Mouse (Mus musculus): Measurements from ENCODE around the gene Hecw2. TPM values are rescaled to one million over a fixed set of nuclear protein-coding genes. Genes with fewer than 3 reads are reported as not detected.

Gene Hecw2
- total and polyA plus RNA-seq, 2 experiments from 2014 or later: 6.2 to 22.2 TPM

- ATAC-seq (ENCODE audit: low FRiP score): no peak
- no peak for TF ChIP-seq CTCF (IDR thresholded peaks at IDR 0.05)
- 49% methylated on average over 1 of the region's 1 CpGs for WGBS
Observed at GRCm38 (mm10) chr1:54065434-54065833, 129.5 kb downstream of the Hecw2 start.

GRCm38 (mm10) chr1:54061078-54061477, 133.9 kb downstream of the Hecw2 start:
- H3K9me3 ChIP-seq (ENCODE audit: low read length): no peaks in the 10 kb centered on the region
- no peaks in the 10 kb centered on the region for H3K36me3 ChIP-seq (ENCODE audit: insufficient read depth, low read length)
- H3K4me1 ChIP-seq (ENCODE audit: insufficient read depth, low read length): no peaks in the 10 kb centered on the region
- H3K27me3 ChIP-seq (ENCODE audit: insufficient read depth, low read length): no peaks in the 10 kb centered on the region
- no peak overlapping the region for H3K9ac ChIP-seq (replicated peaks; ENCODE audit: low read length, poor library complexity, severe bottlenecking)
- TF ChIP-seq CTCF (IDR thresholded peaks at IDR 0.05): no peak
- ATAC-seq (ENCODE audit: low FRiP score): no peak
- DNase-seq (ENCODE audit: low spot score): no peak
- no peak overlapping the region for H3K4me3 ChIP-seq (ENCODE audit: low read depth, low read length)
- H3K27ac ChIP-seq (ENCODE audit: low read depth, low read length): no peak overlapping the region
- H3K4me2 ChIP-seq (ENCODE audit: low read depth, low read length, poor library complexity, severe bottlenecking): no peak overlapping the region
- 95% methylated on average over 2 of the region's 2 CpGs for WGBS

More at GRCm38 (mm10) chr1:54065434-54065833, 129.5 kb downstream of the Hecw2 start:
- no peaks in the 10 kb centered on the region for H3K9me3 ChIP-seq (ENCODE audit: low read length)
- no peak overlapping the region for H3K27ac ChIP-seq (ENCODE audit: low read depth, low read length)
- no peak overlapping the region for H3K4me2 ChIP-seq (ENCODE audit: low read depth, low read length, poor library complexity, severe bottlenecking)
- H3K4me3 ChIP-seq (ENCODE audit: low read depth, low read length): no peak overlapping the region
- DNase-seq (ENCODE audit: low spot score): no peak
- H3K9ac ChIP-seq (replicated peaks; ENCODE audit: low read length, poor library complexity, severe bottlenecking): no peak overlapping the region
- no peaks in the 10 kb centered on the region for H3K27me3 ChIP-seq (ENCODE audit: insufficient read depth, low read length)
- no peaks in the 10 kb centered on the region for H3K36me3 ChIP-seq (ENCODE audit: insufficient read depth, low read length)
- H3K4me1 ChIP-seq (ENCODE audit: insufficient read depth, low read length): no peaks in the 10 kb centered on the region

- H3K27me3 ChIP-seq (ENCODE audit: insufficient read depth, low read length): no peaks in the 10 kb centered on the region
- H3K27ac ChIP-seq (ENCODE audit: low read depth, low read length): no peak overlapping the region
- DNase-seq (ENCODE audit: low spot score) (no peak), ATAC-seq (ENCODE audit: low FRiP score) (no peak)
- no peak for TF ChIP-seq CTCF (IDR thresholded peaks at IDR 0.05)
- 88% methylated on average over 1 of the region's 1 CpGs for WGBS
- H3K36me3 ChIP-seq (ENCODE audit: insufficient read depth, low read length): no peaks in the 10 kb centered on the region
- no peaks in the 10 kb centered on the region for H3K9me3 ChIP-seq (ENCODE audit: low read length)
- no peak overlapping the region for H3K4me2 ChIP-seq (ENCODE audit: low read depth, low read length, poor library complexity, severe bottlenecking)
- no peaks in the 10 kb centered on the region for H3K4me1 ChIP-seq (ENCODE audit: insufficient read depth, low read length)
- H3K4me3 ChIP-seq (ENCODE audit: low read depth, low read length): no peak overlapping the region
- H3K9ac ChIP-seq (replicated peaks; ENCODE audit: low read length, poor library complexity, severe bottlenecking): no peak overlapping the region
Observed at GRCm38 (mm10) chr1:54059731-54060130, 135.2 kb downstream of the Hecw2 start.

- no peaks in the 10 kb centered on the region for H3K27me3 ChIP-seq (ENCODE audit: insufficient read depth, low read length)
- no peak for TF ChIP-seq CTCF (IDR thresholded peaks at IDR 0.05)
Observed at GRCm38 (mm10) chr1:54052771-54053170, 142.2 kb downstream of the Hecw2 start.

GRCm38 (mm10) chr1:54046923-54047322, 148.0 kb downstream of the Hecw2 start:
- Histone ChIP-seq H3K36me3 (ENCODE audit: insufficient read depth, low read length) (no peaks in the 10 kb centered on the region), H3K27me3 (ENCODE audit: insufficient read depth, low read length) (no peaks in the 10 kb centered on the region), H3K4me3 (ENCODE audit: low read depth, low read length) (no peak overlapping the region), H3K4me1 (ENCODE audit: insufficient read depth, low read length) (no peaks in the 10 kb centered on the region), H3K9me3 (ENCODE audit: low read length) (no peaks in the 10 kb centered on the region), H3K9ac (replicated peaks; ENCODE audit: low read length, poor library complexity, severe bottlenecking) (no peak overlapping the region), H3K27ac (ENCODE audit: low read depth, low read length) (no peak overlapping the region), H3K4me2 (ENCODE audit: low read depth, low read length, poor library complexity, severe bottlenecking) (no peak overlapping the region)
- DNase-seq (ENCODE audit: low spot score) (no peak), ATAC-seq (ENCODE audit: low FRiP score) (no peak)
- 57% methylated on average over 1 of the region's 1 CpGs for WGBS
- TF ChIP-seq CTCF (IDR thresholded peaks at IDR 0.05): no peak

More at GRCm38 (mm10) chr1:54052771-54053170, 142.2 kb downstream of the Hecw2 start:
- no peak overlapping the region for H3K4me2 ChIP-seq (ENCODE audit: low read depth, low read length, poor library complexity, severe bottlenecking)
- no peaks in the 10 kb centered on the region for H3K9me3 ChIP-seq (ENCODE audit: low read length)
- H3K36me3 ChIP-seq (ENCODE audit: insufficient read depth, low read length): no peaks in the 10 kb centered on the region
- H3K4me3 ChIP-seq (ENCODE audit: low read depth, low read length): no peak overlapping the region
- ATAC-seq (ENCODE audit: low FRiP score) (no peak), DNase-seq (ENCODE audit: low spot score) (no peak)
- no peak overlapping the region for H3K27ac ChIP-seq (ENCODE audit: low read depth, low read length)
- H3K9ac ChIP-seq (replicated peaks; ENCODE audit: low read length, poor library complexity, severe bottlenecking): no peak overlapping the region
- H3K4me1 ChIP-seq (ENCODE audit: insufficient read depth, low read length): no peaks in the 10 kb centered on the region

GRCm38 (mm10) chr1:54039062-54039461, 155.9 kb downstream of the Hecw2 start:
- 49% methylated on average over 2 of the region's 2 CpGs for WGBS
- Histone ChIP-seq H3K27me3 (ENCODE audit: insufficient read depth, low read length) (no peaks in the 10 kb centered on the region), H3K4me1 (ENCODE audit: insufficient read depth, low read length) (no peaks in the 10 kb centered on the region), H3K9me3 (ENCODE audit: low read length) (no peaks in the 10 kb centered on the region), H3K9ac (replicated peaks; ENCODE audit: low read length, poor library complexity, severe bottlenecking) (no peak overlapping the region), H3K36me3 (ENCODE audit: insufficient read depth, low read length) (no peaks in the 10 kb centered on the region), H3K4me3 (ENCODE audit: low read depth, low read length) (no peak overlapping the region), H3K4me2 (ENCODE audit: low read depth, low read length, poor library complexity, severe bottlenecking) (no peak overlapping the region), H3K27ac (ENCODE audit: low read depth, low read length) (no peak overlapping the region)
- TF ChIP-seq CTCF (IDR thresholded peaks at IDR 0.05): peak; percentile 64
- DNase-seq (ENCODE audit: low spot score) (peak; percentile 39), ATAC-seq (ENCODE audit: low FRiP score) (no peak)

Data from midbrain, postnatal 0 days (tissue).